In genomic region chr11:113990065-113990464, GRCm38 (mm10) we compare ENCODE assay signal across 7 mouse cellular contexts.
DNase-seq lines count a peak whose midpoint lies in the region; ATAC-seq and TF ChIP-seq lines count a peak whose summit lies in the region.

No protein-coding gene starts in this region.

- H3K36me3 ChIP-seq in forebrain, embryonic 11.5 days (ENCODE audit: control insufficient read depth, insufficient read depth, low read length): no peaks in the 10 kb centered on the region
- no peaks in the 10 kb centered on the region for H3K36me3 ChIP-seq in intestine, embryonic 16.5 days (ENCODE audit: control insufficient read depth, insufficient read depth, low read length)
- no peaks in the 10 kb centered on the region for H3K36me3 ChIP-seq in neural tube, embryonic 14.5 days (ENCODE audit: control insufficient read depth, insufficient read depth, low read length)

- H3K27me3 ChIP-seq in forebrain, embryonic 11.5 days (ENCODE audit: control insufficient read depth, insufficient read depth, low read length): no peaks in the 10 kb centered on the region
- no peaks in the 10 kb centered on the region for H3K27me3 ChIP-seq in intestine, embryonic 16.5 days (replicated peaks; ENCODE audit: control insufficient read depth, insufficient read depth, low read length)
- no peaks in the 10 kb centered on the region for H3K27me3 ChIP-seq in neural tube, embryonic 14.5 days (ENCODE audit: control insufficient read depth, insufficient read depth, low read length)

- 0 out of 2 replicates have a peak overlapping the region, but pooled peaks have one; percentile 28 for H3K27ac ChIP-seq in layer of hippocampus, adult 2 months
- no peak overlapping the region for H3K27ac ChIP-seq in forebrain, embryonic 11.5 days (ENCODE audit: low read depth, low read length)
- no peak overlapping the region for H3K27ac ChIP-seq in intestine, embryonic 16.5 days (ENCODE audit: low read length)
- peak overlapping the region; percentile 58 for H3K27ac ChIP-seq in neural tube, embryonic 14.5 days (ENCODE audit: low read depth, low read length)

- ATAC-seq in forebrain, embryonic 11.5 days (replicated peaks; ENCODE audit: low FRiP score): 0 out of 2 replicates have a peak, but pooled peaks have one; percentile 19
- ATAC-seq in intestine, embryonic 16.5 days: peak; percentile 9; the same call in 1 of the 2 replicates
- ATAC-seq in neural tube, embryonic 14.5 days (ENCODE audit: low read depth): peak; percentile 44; the same call in 1 of the 2 replicates

- 27% methylated on average over 4 of the region's 4 CpGs for WGBS in forebrain, embryonic 11.5 days
- WGBS in intestine, embryonic 16.5 days: 23% methylated on average over 4 of the region's 4 CpGs
- WGBS in neural tube, embryonic 14.5 days: 19% methylated on average over 4 of the region's 4 CpGs

- no peak for DNase-seq in layer of hippocampus, adult 2 months (ENCODE audit: low spot score in 2 of 2)
- DNase-seq in layer of hippocampus, adult 9-10 months (ENCODE audit: low spot score): no peak
- no peak for DNase-seq in forebrain, embryonic 11.5 days (ENCODE audit: low spot score)
- DNase-seq in layer of hippocampus, postnatal 14 days (ENCODE audit: low spot score in 2 of 2): no peak
- no peak for DNase-seq in left cerebral cortex, adult 9 months (ENCODE audit: low spot score in 2 of 2)

- no peak for TF ChIP-seq CTCF in layer of hippocampus, adult 2 months (conservative IDR thresholded peaks at IDR 0.05)

- peaks cover 7% of the 10 kb centered on the region; the same call in 1 of the 2 replicates for H3K4me1 ChIP-seq in forebrain, embryonic 11.5 days (replicated peaks; ENCODE audit: control insufficient read depth, insufficient read depth, low read length)
- H3K4me1 ChIP-seq in intestine, embryonic 16.5 days (ENCODE audit: control insufficient read depth, insufficient read depth, low read length): peaks cover 13% of the 10 kb centered on the region
- peaks cover 27% of the 10 kb centered on the region for H3K4me1 ChIP-seq in neural tube, embryonic 14.5 days (ENCODE audit: control insufficient read depth, insufficient read depth, low read length)

- peak overlapping the region; percentile 44 for H3K4me3 ChIP-seq in layer of hippocampus, adult 2 months
- H3K4me3 ChIP-seq in forebrain, embryonic 11.5 days (ENCODE audit: low read depth, low read length): no peak overlapping the region; the same call in 1 of the 2 replicates
- H3K4me3 ChIP-seq in intestine, embryonic 16.5 days (ENCODE audit: low read length): no peak overlapping the region
- H3K4me3 ChIP-seq in neural tube, embryonic 14.5 days (ENCODE audit: low read depth, low read length): peak overlapping the region; percentile 17; the same call in 1 of the 2 replicates

- H3K9ac ChIP-seq in forebrain, embryonic 11.5 days (ENCODE audit: low read length): peak overlapping the region; percentile 43; the same call in 1 of the 2 replicates
- H3K9ac ChIP-seq in intestine, embryonic 16.5 days (ENCODE audit: low read depth, low read length): no peak overlapping the region
- no peak overlapping the region for H3K9ac ChIP-seq in neural tube, embryonic 14.5 days (replicated peaks; ENCODE audit: low read depth, low read length)

- peak overlapping the region; percentile 40 for H3K4me2 ChIP-seq in forebrain, embryonic 11.5 days (ENCODE audit: low read depth, low read length, severe bottlenecking)
- 0 out of 2 replicates have a peak overlapping the region, but pooled peaks have one; percentile 4 for H3K4me2 ChIP-seq in intestine, embryonic 16.5 days (ENCODE audit: low read depth, low read length)
- H3K4me2 ChIP-seq in neural tube, embryonic 14.5 days (ENCODE audit: low read depth, low read length): peak overlapping the region; percentile 34; the same call in 1 of the 2 replicates

- no peaks in the 10 kb centered on the region for H3K9me3 ChIP-seq in forebrain, embryonic 11.5 days (ENCODE audit: control insufficient read depth, low read length)
- H3K9me3 ChIP-seq in intestine, embryonic 16.5 days (ENCODE audit: control insufficient read depth, low read length): no peaks in the 10 kb centered on the region
- no peaks in the 10 kb centered on the region for H3K9me3 ChIP-seq in neural tube, embryonic 14.5 days (ENCODE audit: control insufficient read depth, low read length)

Comparison
In these comparisons a context has a peak if more than half of its experiments do, and no peak if none do; other contexts are left out.
1. H3K27ac ChIP-seq: peak in layer of hippocampus, adult 2 months (single experiment) and neural tube, embryonic 14.5 days (single experiment); none in forebrain, embryonic 11.5 days (single experiment) and intestine, embryonic 16.5 days (single experiment).
2. H3K4me3 ChIP-seq: peak in layer of hippocampus, adult 2 months (single experiment) and neural tube, embryonic 14.5 days (single experiment); none in forebrain, embryonic 11.5 days (single experiment) and intestine, embryonic 16.5 days (single experiment).
3. Peak in every context shown above with its lines, with median percentiles within 50 percentile points of each other: ATAC-seq and H3K4me2 ChIP-seq.